Mouse (Mus musculus): ENCODE results near the gene Dusp16.

The Dusp16 gene

GRCm38 (mm10) chr6:134791251-134792118 lies 940 bp downstream of the Dusp16 start:
- DNase-seq = peak; percentile 77

GRCm38 (mm10) chr6:134789100-134789499 lies 3.3 kb downstream of the Dusp16 start:
- DNase-seq = no peak

GRCm38 (mm10) chr6:134786426-134786825 lies 6.0 kb downstream of the Dusp16 start:
- no peak for DNase-seq

- no peak for DNase-seq
Observed at GRCm38 (mm10) chr6:134782900-134783299, 9.5 kb downstream of the Dusp16 start.

GRCm38 (mm10) chr6:134781494-134781913 lies 10.9 kb downstream of the Dusp16 start:
- no peak for DNase-seq

GRCm38 (mm10) chr6:134780024-134780423 lies 12.4 kb downstream of the Dusp16 start:
- DNase-seq = no peak

GRCm38 (mm10) chr6:134773961-134774360 lies 18.5 kb downstream of the Dusp16 start:
- DNase-seq = peak; percentile 81

GRCm38 (mm10) chr6:134773292-134773893 lies 19.0 kb downstream of the Dusp16 start:
- no peak for DNase-seq

- DNase-seq = no peak
Observed at GRCm38 (mm10) chr6:134770339-134770738, 22.1 kb downstream of the Dusp16 start.

- DNase-seq = no peak
Observed at GRCm38 (mm10) chr6:134764441-134765061, 27.9 kb downstream of the Dusp16 start.

- no peak for DNase-seq
Observed at GRCm38 (mm10) chr6:134763436-134763835, 29.0 kb downstream of the Dusp16 start.

- DNase-seq = no peak
Observed at GRCm38 (mm10) chr6:134761808-134762207, 30.6 kb downstream of the Dusp16 start.

GRCm38 (mm10) chr6:134760926-134761544 lies 31.4 kb downstream of the Dusp16 start:
- DNase-seq = no peak

- no peak for DNase-seq
Observed at GRCm38 (mm10) chr6:134756058-134756457, 36.4 kb downstream of the Dusp16 start.

GRCm38 (mm10) chr6:134753858-134754257 lies 38.6 kb downstream of the Dusp16 start:
- DNase-seq = no peak

- no peak for DNase-seq
Observed at GRCm38 (mm10) chr6:134753412-134753811, 39.0 kb downstream of the Dusp16 start.

- no peak for DNase-seq
Observed at GRCm38 (mm10) chr6:134751883-134752647, 40.4 kb downstream of the Dusp16 start.

- DNase-seq = no peak
Observed at GRCm38 (mm10) chr6:134751087-134751486, 41.3 kb downstream of the Dusp16 start.

- DNase-seq = peak; percentile 72
Observed at GRCm38 (mm10) chr6:134748126-134748525, 44.3 kb downstream of the Dusp16 start.

- DNase-seq = peak; percentile 38
Observed at GRCm38 (mm10) chr6:134745876-134746275, 46.5 kb downstream of the Dusp16 start.

- DNase-seq = no peak
Observed at GRCm38 (mm10) chr6:134743568-134743967, 48.9 kb downstream of the Dusp16 start.

- DNase-seq = no peak
Observed at GRCm38 (mm10) chr6:134736853-134737252, 55.6 kb downstream of the Dusp16 start.

Data from lung, postnatal 36 days (tissue).